Mouse (Mus musculus) midbrain, embryonic 10.5 days (tissue): ENCODE measurements around the gene Smarcc1. TPM values are rescaled to one million over a fixed set of nuclear protein-coding genes. Genes with fewer than 3 reads are reported as not detected.
A peak's percentile ranks its signal among the peaks of the same experiment; 100 is the strongest.

ENCODE experiments used
- DNase-seq: peaks from one replicate; pipeline ENCODE4 v3.0.0-alpha.2; 2017; ENCODE audit warnings: low spot score
- H3K27ac ChIP-seq: fragments of 300-500 bp; sonication (generic); replicated peaks from 2 replicates; pipeline ENCODE4 v1.5.1; 2016; ENCODE audit warnings: mild to moderate bottlenecking
- H3K27me3 ChIP-seq: fragments of 300-500 bp; sonication (generic); 2 replicates; pipeline ENCODE4 v1.6.1; 2016; ENCODE audit warnings: low read depth, mild to moderate bottlenecking; ENCODE audit not compliant: poor library complexity, severe bottlenecking
- H3K36me3 ChIP-seq: fragments of 300-500 bp; sonication (generic); 2 replicates; pipeline ENCODE4 v1.6.1; 2016; ENCODE audit warnings: mild to moderate bottlenecking, moderate library complexity
- H3K4me1 ChIP-seq: fragments of 300-500 bp; sonication (generic); 2 replicates; pipeline ENCODE4 v1.6.1; 2016
- H3K4me3 ChIP-seq: fragments of 300-500 bp; sonication (generic); 2 replicates; pipeline ENCODE4 v1.5.1; 2016; ENCODE audit warnings: mild to moderate bottlenecking, moderate library complexity
- H3K9me3 ChIP-seq: fragments of 300-500 bp; sonication (generic); replicated peaks from 2 replicates; pipeline ENCODE4 v1.6.1; 2016; ENCODE audit warnings: mild to moderate bottlenecking
- WGBS: fragments of 180-500 bp; shearing (Covaris S2); methylation state at CpG from one replicate; pipeline ENCODE4 v1.1.7; 2016; 5-methylcytosine and 5-hydroxymethylcytosine counted together
- microRNA-seq: library from miRNA; unstranded; fragments of <30 nt; microRNA quantifications from one replicate; pipeline ENCODE4, GENCODE M21; 2017
- polyA plus RNA-seq: library from polyadenylated mRNA; unstranded; fragments of >200 nt; fragmentation: Nextera tagmentation; extraction: Ambion mirVana; gene quantifications from 2 replicates; pipeline ENCODE4 v1.2.1, GENCODE M21; 2016

Gene Smarcc1
- polyA plus RNA-seq, 1 experiment from 2014 or later = 185 TPM

- no peaks in the 10 kb centered on the region for H3K9me3 ChIP-seq
- no peak overlapping the region for H3K4me3 ChIP-seq
- DNase-seq = no peak
- H3K27ac ChIP-seq = peak overlapping the region; percentile 14; the same call in 1 of the 2 replicates
- 58% methylated on average over 8 of the region's 8 CpGs for WGBS
- no peaks in the 10 kb centered on the region for H3K36me3 ChIP-seq
- H3K4me1 ChIP-seq = no peaks in the 10 kb centered on the region; the same call in 1 of the 2 replicates
- no peaks in the 10 kb centered on the region for H3K27me3 ChIP-seq
Measured at GRCm38 (mm10) chr9:110277431-110277881, 159.9 kb downstream of the Smarcc1 start.

GRCm38 (mm10) chr9:110284075-110284697 lies 166.7 kb downstream of the Smarcc1 start:
- H3K27ac ChIP-seq = no peak overlapping the region
- no peak overlapping the region for H3K4me3 ChIP-seq
- DNase-seq = no peak
- peaks cover 15% of the 10 kb centered on the region for H3K4me1 ChIP-seq
- WGBS = 96% methylated on average over 10 of the region's 10 CpGs
- no peaks in the 10 kb centered on the region for H3K27me3 ChIP-seq
- H3K9me3 ChIP-seq = no peaks in the 10 kb centered on the region
- H3K36me3 ChIP-seq = no peaks in the 10 kb centered on the region

- H3K36me3 ChIP-seq = no peaks in the 10 kb centered on the region
- H3K27ac ChIP-seq = peak overlapping the region; percentile 83
- no peak overlapping the region; the same call in 1 of the 2 replicates for H3K4me3 ChIP-seq
- peaks cover 15% of the 10 kb centered on the region for H3K4me1 ChIP-seq
- peak; percentile 41 for DNase-seq
- no peaks in the 10 kb centered on the region for H3K27me3 ChIP-seq
- 0 out of 2 replicates have a peak, but pooled peaks cover 2% of the 10 kb centered on the region for H3K9me3 ChIP-seq
- 29% methylated on average over 7 of the region's 7 CpGs for WGBS
Measured at GRCm38 (mm10) chr9:110287321-110287924, 169.9 kb downstream of the Smarcc1 start.

Small RNA genes within 50 kb of the gene (microRNA-seq; reads per million reads assigned to microRNA genes)
- gene Mir6236 = 374 reads per million, percentile 66 among the genes with 10 or more reads in this experiment

Other genes starting within 250 kb of the Smarcc1 start
- 38.7 and 39.5 TPM in 2 replicates for gene Cdc25a, start 242.1 kb upstream of the Smarcc1 start, polyA plus RNA-seq
- gene Map4, start 186.2 kb upstream of the Smarcc1 start, polyA plus RNA-seq = 69.3 and 84.1 TPM in 2 replicates
- 185 and 203 TPM in 2 replicates for gene Dhx30, start 122 bp downstream of the Smarcc1 start, polyA plus RNA-seq
- gene Cspg5, start 126.1 kb downstream of the Smarcc1 start, polyA plus RNA-seq = 8.4 and 13.5 TPM in 2 replicates
- gene Elp6, start 187.5 kb downstream of the Smarcc1 start, polyA plus RNA-seq = 45.1 and 45.6 TPM in 2 replicates
- gene Scap, start 215.6 kb downstream of the Smarcc1 start, polyA plus RNA-seq = 38.7 and 40.3 TPM in 2 replicates